Mouse (Mus musculus) liver, embryonic 11.5 days (tissue): Measurements from ENCODE around the gene Crtam. TPM values are rescaled to one million over a fixed set of nuclear protein-coding genes. Genes with fewer than 3 reads are reported as not detected.

Experiments used
- ATAC-seq: fragments of 200-750 bp; cut with Nextera tagmentation; replicated peaks from 2 replicates; pipeline ENCODE4 v1.8.0; 2017; ENCODE audit warnings: moderate number of reproducible peaks, mild to moderate bottlenecking, moderate TSS enrichment, moderate library complexity; ENCODE audit not compliant: low FRiP score
- DNase-seq: peaks from one replicate; pipeline ENCODE4 v3.0.0-alpha.2; 2017; ENCODE audit warnings: low spot score
- H3K27ac ChIP-seq: fragments of 300-500 bp; sonication (generic); 2 replicates; pipeline ENCODE4 v1.5.1; 2014; ENCODE audit warnings: mild to moderate bottlenecking, low read depth, low read length, control low read depth
- H3K27me3 ChIP-seq: fragments of 300-500 bp; sonication (generic); replicated peaks from 2 replicates; pipeline ENCODE4 v1.6.1; 2014; ENCODE audit warnings: low read length, mixed read lengths; ENCODE audit not compliant: control insufficient read depth, insufficient read depth
- H3K36me3 ChIP-seq: fragments of 300-500 bp; sonication (generic); 2 replicates; pipeline ENCODE4 v1.6.1; 2014; ENCODE audit warnings: mild to moderate bottlenecking, low read length, moderate library complexity, mixed read lengths; ENCODE audit not compliant: control insufficient read depth, insufficient read depth
- H3K4me1 ChIP-seq: fragments of 300-500 bp; sonication (generic); replicated peaks from 2 replicates; pipeline ENCODE4 v1.6.1; 2014; ENCODE audit warnings: low read length, mixed read lengths; ENCODE audit not compliant: control insufficient read depth, insufficient read depth
- H3K4me2 ChIP-seq: fragments of 300-500 bp; sonication (generic); 2 replicates; pipeline ENCODE4 v1.6.1; 2014; ENCODE audit warnings: mild to moderate bottlenecking, control low read depth, moderate library complexity
- H3K4me3 ChIP-seq: fragments of 300-500 bp; sonication (generic); 2 replicates; pipeline ENCODE4 v1.5.1; 2014; ENCODE audit warnings: low read depth, low read length, control low read depth
- H3K9ac ChIP-seq: fragments of 300-500 bp; sonication (generic); 2 replicates; pipeline ENCODE4 v1.6.1; 2014; ENCODE audit warnings: low read depth, low read length, control low read depth
- H3K9me3 ChIP-seq: fragments of 300-500 bp; sonication (generic); 2 replicates; pipeline ENCODE4 v1.6.1; 2016; ENCODE audit warnings: low read length, inconsistent platforms, mixed read lengths; ENCODE audit not compliant: control insufficient read depth
- WGBS: fragments of 180-500 bp; shearing (Covaris S2); extraction: QIAGEN DNeasy Blood & Tissue Kit; methylation state at CpG from one replicate; pipeline ENCODE4 v1.1.7; 2014; 5-methylcytosine and 5-hydroxymethylcytosine counted together
- polyA plus RNA-seq: library from polyadenylated mRNA; unstranded; fragments of >200 nt; fragmentation: Nextera tagmentation; extraction: Ambion mirVana; gene quantifications from 2 replicates; pipeline ENCODE4 v1.2.1, GENCODE M21; 2014

Gene Crtam
- polyA plus RNA-seq, 1 experiment from 2014 or later = 0.11 TPM

GRCm38 (mm10) chr9:40989940-40990588 lies 14.4 kb downstream of the Crtam start:
- DNase-seq (no peak), ATAC-seq (no peak)
- no peaks in the 10 kb centered on the region for H3K27me3 ChIP-seq
- H3K9ac ChIP-seq = no peak overlapping the region
- no peak overlapping the region for H3K4me2 ChIP-seq
- no peaks in the 10 kb centered on the region for H3K36me3 ChIP-seq
- no peak overlapping the region for H3K27ac ChIP-seq
- H3K4me3 ChIP-seq = no peak overlapping the region
- 46% methylated on average over 4 of the region's 4 CpGs for WGBS
- H3K4me1 ChIP-seq = no peaks in the 10 kb centered on the region
- no peaks in the 10 kb centered on the region for H3K9me3 ChIP-seq

GRCm38 (mm10) chr9:40984313-40984712 lies 20.1 kb downstream of the Crtam start:
- 69% methylated on average over 3 of the region's 3 CpGs for WGBS
- Histone ChIP-seq H3K27ac (no peak overlapping the region), H3K9me3 (no peaks in the 10 kb centered on the region), H3K9ac (no peak overlapping the region), H3K36me3 (no peaks in the 10 kb centered on the region), H3K4me1 (no peaks in the 10 kb centered on the region), H3K27me3 (no peaks in the 10 kb centered on the region), H3K4me2 (no peak overlapping the region), H3K4me3 (no peak overlapping the region)
- DNase-seq (no peak), ATAC-seq (no peak)

GRCm38 (mm10) chr9:40983758-40984157 lies 20.7 kb downstream of the Crtam start:
- Histone ChIP-seq H3K4me1 (no peaks in the 10 kb centered on the region), H3K4me3 (no peak overlapping the region), H3K27ac (no peak overlapping the region), H3K36me3 (no peaks in the 10 kb centered on the region), H3K9ac (no peak overlapping the region), H3K27me3 (no peaks in the 10 kb centered on the region), H3K9me3 (no peaks in the 10 kb centered on the region), H3K4me2 (no peak overlapping the region)
- ATAC-seq = no peak
- no peak for DNase-seq
- WGBS = 81% methylated on average over 3 of the region's 3 CpGs

- Histone ChIP-seq H3K27me3 (no peaks in the 10 kb centered on the region), H3K27ac (no peak overlapping the region), H3K4me3 (no peak overlapping the region), H3K36me3 (no peaks in the 10 kb centered on the region), H3K9me3 (no peaks in the 10 kb centered on the region), H3K4me1 (no peaks in the 10 kb centered on the region), H3K4me2 (no peak overlapping the region), H3K9ac (no peak overlapping the region)
- DNase-seq (no peak), ATAC-seq (no peak)
- WGBS = 39% methylated on average over 6 of the region's 6 CpGs
These were observed 21.9 kb downstream of the Crtam start for GRCm38 (mm10) chr9:40982480-40982879.

- WGBS = 63% methylated on average over 11 of the region's 11 CpGs
- ATAC-seq = no peak
- H3K4me3 ChIP-seq = no peak overlapping the region
- H3K9me3 ChIP-seq = no peaks in the 10 kb centered on the region
- H3K36me3 ChIP-seq = no peaks in the 10 kb centered on the region
- H3K27ac ChIP-seq = no peak overlapping the region
- no peak for DNase-seq
- no peaks in the 10 kb centered on the region for H3K4me1 ChIP-seq
- no peak overlapping the region for H3K4me2 ChIP-seq
- no peak overlapping the region for H3K9ac ChIP-seq
- H3K27me3 ChIP-seq = no peaks in the 10 kb centered on the region
These were observed 30.2 kb downstream of the Crtam start for GRCm38 (mm10) chr9:40974042-40974801.

GRCm38 (mm10) chr9:40964418-40964714 lies 40.1 kb downstream of the Crtam start:
- ATAC-seq = no peak
- Histone ChIP-seq H3K4me3 (peak overlapping the region; percentile 42), H3K9ac (no peak overlapping the region), H3K9me3 (no peaks in the 10 kb centered on the region), H3K36me3 (no peaks in the 10 kb centered on the region), H3K4me1 (no peaks in the 10 kb centered on the region), H3K4me2 (peak overlapping the region; percentile 65), H3K27me3 (peaks cover 36% of the 10 kb centered on the region), H3K27ac (no peak overlapping the region)
- DNase-seq = no peak
- WGBS = 34% methylated on average over 7 of the region's 7 CpGs

- no peaks in the 10 kb centered on the region for H3K9me3 ChIP-seq
- no peak within 1 kb of the TSS for H3K9ac ChIP-seq
- H3K36me3 ChIP-seq = no peaks in the 10 kb centered on the region
- no peak within 1 kb of the TSS for H3K27ac ChIP-seq
- peak within 1 kb of the TSS; percentile 65 for H3K4me2 ChIP-seq
- 2% methylated on average over 39 of the region's 51 CpGs for WGBS
- H3K4me1 ChIP-seq = no peaks in the 10 kb centered on the region
- DNase-seq (no peak), ATAC-seq (0 out of 2 replicates have a peak, but pooled peaks have one; percentile 18)
- H3K27me3 ChIP-seq = peaks cover 36% of the 10 kb centered on the region
- peak within 1 kb of the TSS; percentile 42 for H3K4me3 ChIP-seq
These were observed 40.6 kb downstream of the Crtam start, which contains the start of gene Jhy for GRCm38 (mm10) chr9:40963586-40964417. Jhy (minus strand) TSS chr9:40964118.

- ATAC-seq = no peak
- Histone ChIP-seq H3K4me2 (no peak overlapping the region), H3K27ac (no peak overlapping the region), H3K4me3 (no peak overlapping the region), H3K4me1 (no peaks in the 10 kb centered on the region), H3K27me3 (peaks cover 36% of the 10 kb centered on the region), H3K9me3 (no peaks in the 10 kb centered on the region), H3K36me3 (no peaks in the 10 kb centered on the region), H3K9ac (no peak overlapping the region)
- 76% methylated on average over 3 of the region's 3 CpGs for WGBS
- DNase-seq = no peak
These were observed 43.0 kb downstream of the Crtam start for GRCm38 (mm10) chr9:40961401-40961800.
